Mouse (Mus musculus): ENCODE measurements around the gene Amd1.

The Amd1 gene

DNA sequence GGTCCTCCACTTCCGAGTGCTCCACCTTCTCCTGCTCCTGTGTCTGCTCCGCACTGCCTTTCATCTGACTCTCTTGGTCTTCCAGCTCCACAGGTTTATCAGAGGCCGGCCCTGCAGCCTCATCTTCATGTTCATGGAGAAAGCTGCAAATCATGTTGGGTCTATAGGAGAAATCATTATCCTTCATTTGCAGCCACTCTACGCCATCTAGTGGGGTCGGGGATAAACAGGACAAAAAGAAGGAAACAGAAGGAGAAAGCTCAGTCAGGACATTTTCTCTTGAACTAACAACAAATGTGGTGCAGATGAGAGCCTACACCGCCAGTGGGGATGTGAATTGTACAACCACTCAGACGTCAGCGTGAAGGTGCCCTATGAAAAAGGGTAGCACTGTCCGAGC is 52.4 kb downstream of the Amd1 start:
- no peak for DNase-seq

DNA sequence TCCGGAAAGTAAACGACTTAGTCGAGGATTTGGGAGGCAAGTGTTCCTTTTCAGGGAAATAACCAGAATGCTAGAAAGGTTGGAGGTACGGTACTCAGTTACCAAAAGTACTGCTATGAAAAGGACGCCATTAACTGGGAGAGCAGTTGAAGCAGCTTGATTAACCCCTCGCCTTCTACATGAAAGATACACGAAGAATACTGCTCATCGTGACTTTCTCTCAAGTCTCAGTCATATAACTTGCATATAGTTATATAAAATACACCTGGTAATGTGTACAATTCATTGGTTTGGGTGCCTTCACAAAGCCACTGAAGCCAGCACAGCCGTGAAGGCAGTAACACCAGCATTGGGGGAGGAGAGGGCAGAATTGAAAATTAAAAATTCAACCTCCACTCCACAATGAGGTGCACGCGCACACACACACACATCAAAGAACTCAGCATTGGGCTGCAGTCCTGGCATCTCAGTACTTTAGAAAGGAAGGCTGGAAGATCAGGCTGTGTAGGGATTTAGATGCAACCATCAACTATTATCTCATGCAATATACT is 54.7 kb downstream of the Amd1 start:
- DNase-seq, result no peak

GRCm38 (mm10) chr10:40246374-40247165 is 55.4 kb downstream of the Amd1 start, which contains the start of gene Rpf2:
Gene Rpf2 (minus strand): TSS chr10:40247036.
- DNase-seq, result peak; percentile 80

DNA sequence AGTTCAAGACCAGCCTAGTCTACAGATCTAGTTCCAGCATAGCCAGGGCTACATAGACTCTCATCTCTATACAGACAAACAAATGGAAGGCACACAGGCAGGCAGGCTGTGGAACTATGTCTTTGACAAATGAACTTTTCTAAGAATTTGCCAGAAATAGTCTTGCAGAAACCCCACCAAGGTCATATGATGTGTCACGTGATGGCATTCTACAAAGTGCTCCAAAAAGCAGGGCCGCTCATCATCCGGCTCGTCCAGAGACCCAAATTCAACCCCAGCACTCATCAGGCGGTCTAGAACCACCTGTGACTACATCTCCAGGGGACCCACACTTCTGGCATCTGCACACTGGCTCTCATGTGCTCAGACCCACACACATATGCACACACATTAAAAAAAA is 64.2 kb downstream of the Amd1 start:
- DNase-seq, result no peak

Data from kidney, adult 11 months (tissue).